Mouse (Mus musculus) heart, postnatal 0 days (tissue): ENCODE measurements at regions not wholly inside any gene's neighbourhood (a gene's known extent, or its start where the extent isn't known, plus 50 kb on each side); places are given as distances from the start of the nearest gene placed in this dataset.

ENCODE experiments used
- CTCF ChIP-seq: IDR thresholded peaks from 2 replicates; pipeline ENCODE4 v1.5.1; 2016; ENCODE audit warnings: antibody characterized with exemption, control low read depth, low read depth
- EP300 ChIP-seq: IDR thresholded peaks from 2 replicates; pipeline ENCODE4 v1.6.1; 2016; ENCODE audit warnings: antibody characterized with exemption, low read depth

DNA sequence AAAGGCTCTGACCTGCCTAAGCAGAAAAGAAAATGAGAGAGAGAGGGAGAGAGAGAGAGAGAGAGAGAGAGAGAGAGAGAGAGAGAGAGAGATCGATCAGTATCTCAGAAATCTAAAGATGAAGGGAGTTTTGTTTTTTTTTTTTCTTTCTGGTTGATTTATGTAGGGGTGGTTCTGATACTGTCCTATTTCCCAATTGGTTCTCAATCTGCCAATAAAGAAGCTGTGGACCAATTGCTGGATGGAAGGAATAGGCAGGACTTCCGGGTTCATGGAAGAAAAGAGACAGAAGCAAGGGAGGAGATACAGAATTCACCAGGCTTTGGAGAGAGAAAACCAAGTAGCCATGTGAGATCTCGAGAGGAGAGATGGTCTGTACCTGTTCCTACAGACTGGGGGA, 117.6 kb downstream of the 1500009L16Rik start:
- TF ChIP-seq CTCF (no peak), EP300 (no peak)
